ENCODE assay signal across 13 mouse cellular contexts in genomic region chr16:48366801-48367200, GRCm38 (mm10). TPM values are rescaled to one million over a fixed set of nuclear protein-coding genes. Genes with fewer than 3 reads are reported as not detected.
DNase-seq lines count a peak whose midpoint lies in the region; ATAC-seq and TF ChIP-seq lines count a peak whose summit lies in the region.
"Had no signal": no experiment of that assay in that cellular context is flagged by ENCODE, and none has a peak within 500 bp of the region (broad histone marks: within the 10 kb centered on the region; RNA-seq: fewer than 3 reads in every experiment).

No protein-coding gene starts in this region.

- H3K4me3 ChIP-seq in kidney, adult 2 months (ENCODE audit: insufficient read depth, low read depth, low read length) = no peak overlapping the region
- H3K4me3 ChIP-seq in ES-E14 (ENCODE audit: insufficient read depth in 1 of 2, low read depth in 1 of 2, low read length in 2 of 2, poor library complexity in 1 of 2, severe bottlenecking in 1 of 2) = no peak overlapping the region
- H3K4me3 ChIP-seq in liver, embryonic 14.5 days (ENCODE audit: insufficient read depth in 1 of 2, low read depth in 2 of 2, low read length in 2 of 2) = no peak overlapping the region
- H3K4me3 ChIP-seq: hindbrain, embryonic 13.5 days had no signal

- H3K27ac ChIP-seq in kidney, adult 2 months (ENCODE audit: insufficient read depth, low read depth, low read length) = no peak overlapping the region
- no peak overlapping the region for H3K27ac ChIP-seq in ES-E14 (ENCODE audit: insufficient read depth, low read depth, low read length, poor library complexity, severe bottlenecking)
- no peak overlapping the region for H3K27ac ChIP-seq in liver, embryonic 14.5 days
- H3K27ac ChIP-seq: hindbrain, embryonic 13.5 days had no signal

- no peak for DNase-seq in kidney, adult 2 months
- DNase-seq in kidney, adult 18-20 months = no peak
- DNase-seq in 416B (ENCODE audit: low read depth) (peak; percentile 13), ES-E14 (ENCODE audit: low read depth, low spot score) (peak; percentile 29)
- DNase-seq in liver, embryonic 14.5 days (ENCODE audit: low read depth in 3 of 3, low spot score in 3 of 3) = no peak
- DNase-seq in spleen, adult 12 weeks (ENCODE audit: low spot score) = no peak
- DNase-seq: kidney, postnatal 25 days had no signal

- no peak overlapping the region for H3K9ac ChIP-seq in ES-E14 (ENCODE audit: insufficient read depth, low read depth, low read length, poor library complexity, severe bottlenecking)
- H3K9ac ChIP-seq in liver, embryonic 14.5 days (replicated peaks) = no peak overlapping the region
- H3K9ac ChIP-seq: hindbrain, embryonic 13.5 days had no signal

- no peak for TF ChIP-seq EP300 in liver, embryonic 14.5 days (IDR thresholded peaks at IDR 0.05; ENCODE audit: low read depth)

- no peaks in the 10 kb centered on the region for H3K36me3 ChIP-seq in kidney, adult 2 months (ENCODE audit: control insufficient read depth, insufficient read depth, low read length)
- H3K36me3 ChIP-seq in ES-E14 (ENCODE audit: control insufficient read depth, insufficient read depth, low read length, poor library complexity, severe bottlenecking) = no peaks in the 10 kb centered on the region
- H3K36me3 ChIP-seq in liver, embryonic 14.5 days (replicated peaks; ENCODE audit: control insufficient read depth, insufficient read depth, low read depth) = no peaks in the 10 kb centered on the region
- H3K36me3 ChIP-seq: hindbrain, embryonic 13.5 days had no signal

- no peaks in the 10 kb centered on the region for H3K9me3 ChIP-seq in ES-E14 (ENCODE audit: control insufficient read depth, insufficient read depth, low read depth, low read length)
- H3K9me3 ChIP-seq in liver, embryonic 14.5 days (ENCODE audit: control insufficient read depth, low read length) = no peaks in the 10 kb centered on the region
- H3K9me3 ChIP-seq: hindbrain, embryonic 13.5 days had no signal

- in situ Hi-C loops in ES-E14 (cut with MboI; ENCODE audit: low sequenced_read_pairs in 2 of 2, unreplicated experiment in 2 of 2) = no loop called here

- no peak for ATAC-seq in liver, embryonic 14.5 days (ENCODE audit: insufficient read depth)
- ATAC-seq in erythroid progenitor cell, adult 5-6 weeks (replicated peaks; ENCODE audit: low FRiP score, poor library complexity, severe bottlenecking) = no peak

- no peak overlapping the region for H3K4me2 ChIP-seq in liver, embryonic 14.5 days (ENCODE audit: low read depth)
- H3K4me2 ChIP-seq: hindbrain, embryonic 13.5 days had no signal

- 89% methylated on average over 5 of the region's 5 CpGs for WGBS in kidney, adult 2 months
- WGBS in liver, embryonic 14.5 days (ENCODE audit: insufficient replicate concordance) = 64% methylated on average over 5 of the region's 5 CpGs

- peak; percentile 26 for TF ChIP-seq CTCF in kidney, adult 2 months (conservative IDR thresholded peaks at IDR 0.05; ENCODE audit: insufficient read depth, insufficient read length, low read depth, low read length)
- TF ChIP-seq CTCF in liver, embryonic 14.5 days (IDR thresholded peaks at IDR 0.05; ENCODE audit: low read depth) = peak; percentile 61

- no peaks in the 10 kb centered on the region for H3K27me3 ChIP-seq in kidney, adult 2 months (replicated peaks; ENCODE audit: control insufficient read depth, insufficient read depth, low read length)
- H3K27me3 ChIP-seq in liver, embryonic 14.5 days (ENCODE audit: control insufficient read depth, insufficient read depth, low read length) = no peaks in the 10 kb centered on the region
- H3K27me3 ChIP-seq: hindbrain, embryonic 13.5 days had no signal

- H3K4me1 ChIP-seq in kidney, adult 2 months (ENCODE audit: control insufficient read depth, insufficient read depth, low read length) = no peaks in the 10 kb centered on the region
- H3K4me1 ChIP-seq in ES-E14 (ENCODE audit: control insufficient read depth in 2 of 2, insufficient read depth in 2 of 2, low read length in 2 of 2, poor library complexity in 1 of 2) = no peaks in the 10 kb centered on the region
- no peaks in the 10 kb centered on the region for H3K4me1 ChIP-seq in liver, embryonic 14.5 days (replicated peaks; ENCODE audit: control insufficient read depth in 2 of 2, insufficient read depth in 2 of 2, low read length in 1 of 2)
- H3K4me1 ChIP-seq: hindbrain, embryonic 13.5 days had no signal

- no peak for TF ChIP-seq POLR2A in kidney, adult 2 months (IDR thresholded peaks at IDR 0.05; ENCODE audit: low read depth, low read length)

TF ChIP-seq in ES-E14, 5 proteins besides CTCF, POLR2A, EP300 and RAD21:
- TF ChIP-seq MAFK (IDR thresholded peaks at IDR 0.05; ENCODE audit: insufficient read depth, low read depth, low read length) (no peak), ZC3H11A (IDR thresholded peaks at IDR 0.05; ENCODE audit: borderline replicate concordance, low read depth, low read length) (peak; percentile 71)

RNA-seq across cellular contexts. Expression of gene Gm5485, which starts 45.4 kb away (rescaled TPM):
- not detected in 2 replicates for polyA plus RNA-seq in kidney, adult 2 months (2012; rRNA removed)
- not detected in 2 replicates for total RNA-seq in ES-E14 (2012; rRNA removed)
- not detected in 2 replicates for polyA plus RNA-seq in liver, embryonic 14.5 days (2012; rRNA removed)
- not detected in 2 replicates for polyA plus RNA-seq in liver, embryonic 14.5 days (2014; fragmentation: Nextera tagmentation; extraction: Ambion mirVana)
- not detected in 2 replicates for total RNA-seq in erythroid progenitor cell, adult 5-6 weeks (2015; ENCODE audit: low replicate concordance)
- not detected in 2 replicates for total RNA-seq in erythroid progenitor cell, adult 5-6 weeks (2017; ENCODE audit: low replicate concordance)
- total RNA-seq: left cerebral cortex, postnatal 25 days; monocyte, adult 5-6 weeks had no signal
- polyA plus RNA-seq: embryonic facial prominence, embryonic 14.5 days; hindbrain, embryonic 13.5 days; lung, embryonic 16.5 days had no signal

Comparison
In these comparisons a context has a peak if more than half of its experiments do, and no peak if none do; other contexts are left out.
1. DNase-seq: peak in 416B (single experiment) and ES-E14 (single experiment); none in kidney, adult 2 months (single experiment), kidney, adult 18-20 months (single experiment), liver, embryonic 14.5 days (0 of 3) and spleen, adult 12 weeks (single experiment).